Mouse (Mus musculus) heart, postnatal 0 days (tissue): ENCODE data around the gene Trim39. TPM values are rescaled to one million over a fixed set of nuclear protein-coding genes. Genes with fewer than 3 reads are reported as not detected.
A peak's percentile ranks its signal among the peaks of the same experiment; 100 is the strongest.
"Not testable (repeated sequence)": the region's sequence is repeated elsewhere in the genome, so short reads cannot be mapped to it uniquely, and the experiment has no call there.

ENCODE experiments used
- ATAC-seq: fragments of 200-750 bp; cut with Nextera tagmentation; 2 replicates; pipeline ENCODE4 v1.8.0; 2017; ENCODE audit warnings: low read depth, moderate number of reproducible peaks, moderate library complexity; ENCODE audit not compliant: insufficient read depth
- DNase-seq: peaks from one replicate; pipeline ENCODE4 v3.0.0-alpha.2; 2016; ENCODE audit warnings: low spot score
- H3K27ac ChIP-seq: fragments of 300-500 bp; sonication (generic); 2 replicates; pipeline ENCODE4 v1.5.1; 2014; ENCODE audit warnings: low read depth, mild to moderate bottlenecking
- H3K27me3 ChIP-seq: fragments of 300-500 bp; sonication (generic); 2 replicates; pipeline ENCODE4 v1.6.1; 2014; ENCODE audit warnings: low read length, mixed read lengths; ENCODE audit not compliant: control insufficient read depth, insufficient read depth
- H3K36me3 ChIP-seq: fragments of 300-500 bp; sonication (generic); replicated peaks from 2 replicates; pipeline ENCODE4 v1.6.1; 2014; ENCODE audit warnings: low read length, mixed read lengths; ENCODE audit not compliant: control insufficient read depth, insufficient read depth
- H3K4me1 ChIP-seq: fragments of 300-500 bp; sonication (generic); 2 replicates; pipeline ENCODE4 v1.6.1; 2014; ENCODE audit warnings: antibody characterized with exemption; ENCODE audit not compliant: control insufficient read depth, insufficient read depth
- H3K4me2 ChIP-seq: fragments of 300-500 bp; sonication (generic); 2 replicates; pipeline ENCODE4 v1.6.1; 2014; ENCODE audit warnings: low read depth, mild to moderate bottlenecking, low read length, moderate library complexity
- H3K4me3 ChIP-seq: fragments of 300-500 bp; sonication (generic); 2 replicates; pipeline ENCODE4 v1.5.1; 2014; ENCODE audit warnings: low read depth, low read length
- H3K9ac ChIP-seq: fragments of 300-500 bp; sonication (generic); replicated peaks from 2 replicates; pipeline ENCODE4 v1.6.1; 2014; ENCODE audit warnings: low read depth, low read length, mixed read lengths
- H3K9me3 ChIP-seq: fragments of 300-500 bp; sonication (generic); replicated peaks from 2 replicates; pipeline ENCODE4 v1.6.1; 2016; ENCODE audit warnings: low read length; ENCODE audit not compliant: control insufficient read depth
- CTCF ChIP-seq: IDR thresholded peaks from 2 replicates; pipeline ENCODE4 v1.5.1; 2016; ENCODE audit warnings: antibody characterized with exemption, control low read depth, low read depth
- EP300 ChIP-seq: IDR thresholded peaks from 2 replicates; pipeline ENCODE4 v1.6.1; 2016; ENCODE audit warnings: antibody characterized with exemption, low read depth
- WGBS: fragments of 180-500 bp; shearing (Covaris S2); extraction: QIAGEN DNeasy Blood & Tissue Kit; methylation state at CpG from one replicate; pipeline ENCODE4 v1.1.7; 2014; 5-methylcytosine and 5-hydroxymethylcytosine counted together
- polyA plus RNA-seq: library from polyadenylated mRNA; unstranded; fragments of >200 nt; fragmentation: Nextera tagmentation; extraction: Ambion mirVana; gene quantifications from 2 replicates; pipeline ENCODE4 v1.2.1, GENCODE M21; 2015
- total RNA-seq: library from RNA; depleted of rRNA; stranded (reverse); fragments of >200 nt; gene quantifications from 2 replicates; pipeline ENCODE4 v1.2.3, GENCODE M21; 2014; ENCODE audit warnings: low replicate concordance

Trim39 gene
- total and polyA plus RNA-seq, 2 experiments from 2014 or later = 5.1 to 14.3 TPM

- ATAC-seq (no peak), DNase-seq (no peak)
- Histone ChIP-seq H3K9ac (no peak overlapping the region), H3K4me1 (no peaks in the 10 kb centered on the region), H3K27me3 (peaks cover 20% of the 10 kb centered on the region; the same call in 1 of the 2 replicates), H3K9me3 (no peaks in the 10 kb centered on the region), H3K36me3 (no peaks in the 10 kb centered on the region), H3K27ac (no peak overlapping the region), H3K4me3 (no peak overlapping the region), H3K4me2 (no peak overlapping the region)
- WGBS = 81% methylated on average over 2 of the region's 2 CpGs
- TF ChIP-seq EP300 (no peak), CTCF (peak; percentile 3; the same call in 1 of the 2 replicates)
These were observed 26.3 kb downstream of the Trim39 start for GRCm38 (mm10) chr17:36245741-36246140.

GRCm38 (mm10) chr17:36244031-36244430 lies 28.0 kb downstream of the Trim39 start:
- Histone ChIP-seq H3K9ac (no peak overlapping the region), H3K27ac (no peak overlapping the region), H3K4me2 (no peak overlapping the region), H3K4me1 (no peaks in the 10 kb centered on the region), H3K4me3 (no peak overlapping the region), H3K9me3 (no peaks in the 10 kb centered on the region), H3K36me3 (no peaks in the 10 kb centered on the region), H3K27me3 (0 out of 2 replicates have a peak, but pooled peaks cover 14% of the 10 kb centered on the region)
- no peak for DNase-seq
- 32% methylated on average over 5 of the region's 5 CpGs for WGBS
- no peak for TF ChIP-seq EP300
- no peak for TF ChIP-seq CTCF
- ATAC-seq = no peak

GRCm38 (mm10) chr17:36240637-36241213 lies 31.3 kb downstream of the Trim39 start:
- TF ChIP-seq EP300 = no peak
- TF ChIP-seq CTCF = no peak
- Histone ChIP-seq H3K27ac (no peak overlapping the region), H3K4me2 (0 out of 2 replicates have a peak overlapping the region, but pooled peaks have one; percentile 2), H3K36me3 (no peaks in the 10 kb centered on the region), H3K9ac (no peak overlapping the region), H3K9me3 (no peaks in the 10 kb centered on the region), H3K4me3 (no peak overlapping the region), H3K27me3 (peaks cover 24% of the 10 kb centered on the region), H3K4me1 (no peaks in the 10 kb centered on the region)
- ATAC-seq (no peak), DNase-seq (no peak)
- 14% methylated on average over 5 of the region's 5 CpGs for WGBS

- peaks cover 35% of the 10 kb centered on the region for H3K27me3 ChIP-seq
These were observed 34.6 kb downstream of the Trim39 start for GRCm38 (mm10) chr17:36237321-36237921.

GRCm38 (mm10) chr17:36235300-36235699 lies 36.7 kb downstream of the Trim39 start:
- H3K9ac ChIP-seq, DNase-seq, H3K4me2 ChIP-seq, H3K27ac ChIP-seq, ATAC-seq, H3K4me1 ChIP-seq, H3K9me3 ChIP-seq, H3K4me3 ChIP-seq, H3K36me3 ChIP-seq: not testable (repeated sequence)
- WGBS = 21% methylated on average over 8 of the region's 9 CpGs
- H3K27me3 ChIP-seq = peaks cover 43% of the 10 kb centered on the region

More at GRCm38 (mm10) chr17:36237321-36237921, 34.6 kb downstream of the Trim39 start:
- Histone ChIP-seq H3K4me3 (peak overlapping the region; percentile 40), H3K36me3 (no peaks in the 10 kb centered on the region), H3K27ac (no peak overlapping the region), H3K9ac (no peak overlapping the region), H3K9me3 (no peaks in the 10 kb centered on the region), H3K4me1 (no peaks in the 10 kb centered on the region), H3K4me2 (peak overlapping the region; percentile 65)
- 1% methylated on average over 27 of the region's 27 CpGs for WGBS
- TF ChIP-seq EP300 (no peak), CTCF (no peak)
- DNase-seq (no peak), ATAC-seq (peak; percentile 20; the same call in 1 of the 2 replicates)

GRCm38 (mm10) chr17:36233572-36233971 lies 38.5 kb downstream of the Trim39 start:
- no peaks in the 10 kb centered on the region for H3K36me3 ChIP-seq
- peaks cover 46% of the 10 kb centered on the region for H3K27me3 ChIP-seq
- no peaks in the 10 kb centered on the region for H3K9me3 ChIP-seq
- 70% methylated on average over 5 of the region's 5 CpGs for WGBS
- no peak for DNase-seq
- no peak for ATAC-seq
- no peak overlapping the region for H3K9ac ChIP-seq
- no peaks in the 10 kb centered on the region for H3K4me1 ChIP-seq
- H3K4me2 ChIP-seq = no peak overlapping the region
- no peak overlapping the region for H3K4me3 ChIP-seq
- H3K27ac ChIP-seq = no peak overlapping the region
- TF ChIP-seq EP300 (no peak), CTCF (no peak)
